Mouse (Mus musculus) intestine, postnatal 0 days (tissue): ENCODE measurements around the gene Ugt2b5. TPM values are rescaled to one million over a fixed set of nuclear protein-coding genes. Genes with fewer than 3 reads are reported as not detected.
"Not testable (repeated sequence)": the region's sequence is repeated elsewhere in the genome, so short reads cannot be mapped to it uniquely, and the experiment has no call there.

ENCODE experiments used
- ATAC-seq: fragments of 200-750 bp; cut with Nextera tagmentation; 2 replicates; pipeline ENCODE4 v1.8.0; 2017; ENCODE audit warnings: mild to moderate bottlenecking, moderate TSS enrichment, moderate library complexity
- H3K27ac ChIP-seq: fragments of 300-500 bp; sonication (generic); 2 replicates; pipeline ENCODE4 v1.5.1; 2014; ENCODE audit warnings: mild to moderate bottlenecking, low read depth, low read length, moderate library complexity
- H3K27me3 ChIP-seq: fragments of 300-500 bp; sonication (generic); replicated peaks from 2 replicates; pipeline ENCODE4 v1.6.1; 2014; ENCODE audit warnings: low read length, mixed read lengths; ENCODE audit not compliant: control insufficient read depth, insufficient read depth
- H3K36me3 ChIP-seq: fragments of 300-500 bp; sonication (generic); 2 replicates; pipeline ENCODE4 v1.6.1; 2014; ENCODE audit warnings: mild to moderate bottlenecking, moderate library complexity; ENCODE audit not compliant: control insufficient read depth, insufficient read depth
- H3K4me1 ChIP-seq: fragments of 300-500 bp; sonication (generic); replicated peaks from 2 replicates; pipeline ENCODE4 v1.6.1; 2014; ENCODE audit warnings: antibody characterized with exemption, low read length, mixed read lengths; ENCODE audit not compliant: control insufficient read depth, insufficient read depth
- H3K4me2 ChIP-seq: fragments of 300-500 bp; sonication (generic); replicated peaks from 2 replicates; pipeline ENCODE4 v1.6.1; 2014; ENCODE audit warnings: low read depth, mild to moderate bottlenecking, moderate library complexity
- H3K4me3 ChIP-seq: fragments of 300-500 bp; sonication (generic); 2 replicates; pipeline ENCODE4 v1.5.1; 2014; ENCODE audit warnings: low read depth, low read length
- H3K9ac ChIP-seq: fragments of 300-500 bp; sonication (generic); 2 replicates; pipeline ENCODE4 v1.6.1; 2014; ENCODE audit warnings: mild to moderate bottlenecking, low read depth, low read length
- H3K9me3 ChIP-seq: fragments of 300-500 bp; sonication (generic); 2 replicates; pipeline ENCODE4 v1.6.1; 2016; ENCODE audit warnings: mixed run types; ENCODE audit not compliant: control insufficient read depth
- CTCF ChIP-seq: sonication (generic); IDR thresholded peaks from 2 replicates; pipeline ENCODE4 v1.5.1; 2016; ENCODE audit warnings: low read depth, mild to moderate bottlenecking, control low read depth, antibody characterized with exemption, moderate library complexity
- WGBS: fragments of 180-500 bp; shearing (Covaris S2); extraction: QIAGEN DNeasy Blood & Tissue Kit; methylation state at CpG from one replicate; pipeline ENCODE4 v1.1.7; 2014; 5-methylcytosine and 5-hydroxymethylcytosine counted together
- polyA plus RNA-seq: library from polyadenylated mRNA; unstranded; fragments of >200 nt; fragmentation: Nextera tagmentation; extraction: Ambion mirVana; gene quantifications from 2 replicates; pipeline ENCODE4 v1.2.1, GENCODE M21; 2015

Ugt2b5 gene
- 107 and 117 TPM in 2 replicates for polyA plus RNA-seq

- 0 out of 2 replicates have a peak, but pooled peaks have one; percentile 36 for ATAC-seq
- H3K4me2 ChIP-seq, result peak within 1 kb of the TSS; percentile 53
- H3K4me1 ChIP-seq, H3K9me3 ChIP-seq, H3K9ac ChIP-seq, H3K36me3 ChIP-seq, H3K4me3 ChIP-seq, H3K27ac ChIP-seq, H3K27me3 ChIP-seq: not testable (repeated sequence)
- WGBS, result 53% methylated on average over 2 of the region's 2 CpGs
Measured at GRCm38 (mm10) chr5:87140196-87140595, at the start of gene Ugt2b5. Gene Ugt2b5, minus strand, starts transcription at chr5:87140318.

DNA sequence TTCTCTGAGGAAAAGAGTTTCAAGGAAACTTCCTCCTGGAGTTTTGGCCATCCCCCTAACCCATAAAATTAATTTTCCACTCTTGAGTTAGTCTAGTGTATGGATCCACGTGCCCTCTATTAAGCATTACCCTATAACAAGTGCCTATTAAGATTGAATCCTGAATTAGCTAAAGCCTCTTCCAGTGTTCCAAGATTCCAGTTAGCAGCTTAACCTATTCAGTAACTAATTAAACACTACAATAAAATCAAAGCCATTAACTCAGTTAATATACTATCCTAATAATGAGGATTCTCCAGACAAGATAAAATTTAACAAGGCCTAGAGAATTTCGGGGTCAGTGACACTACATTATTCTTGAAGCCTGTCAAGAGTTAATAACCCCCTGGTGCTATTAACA is 35.7 kb upstream of the Ugt2b5 start:
- not testable (repeated sequence) for H3K4me1 ChIP-seq, H3K9me3 ChIP-seq, H3K4me3 ChIP-seq, H3K4me2 ChIP-seq, H3K36me3 ChIP-seq, H3K27me3 ChIP-seq, ATAC-seq, H3K27ac ChIP-seq, H3K9ac ChIP-seq
- WGBS, result 57% methylated on average over 2 of the region's 2 CpGs

DNA sequence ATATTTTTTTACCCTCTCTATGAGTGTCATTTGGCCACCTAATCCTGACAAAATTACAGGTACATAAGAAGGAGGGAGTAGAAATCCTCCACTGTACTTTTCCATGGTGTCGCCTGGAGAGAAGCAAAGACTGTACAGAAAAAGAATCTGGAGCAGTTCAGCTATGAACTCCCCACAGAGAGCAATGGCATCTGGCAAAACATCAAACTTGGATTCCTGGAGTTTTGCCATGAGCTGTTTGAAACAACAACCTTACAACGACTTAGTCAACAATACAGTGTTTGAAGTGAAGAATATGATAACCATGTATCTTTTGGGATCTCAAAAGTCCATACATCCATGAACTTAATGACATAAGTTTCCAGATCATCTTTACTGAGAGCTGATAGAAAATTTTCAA is 34.6 kb upstream of the Ugt2b5 start:
- no peak for ATAC-seq
- TF ChIP-seq CTCF, result no peak
- H3K9ac ChIP-seq, result no peak overlapping the region
- H3K4me2 ChIP-seq, result no peak overlapping the region
- no peak overlapping the region for H3K27ac ChIP-seq
- H3K9me3 ChIP-seq, result no peaks in the 10 kb centered on the region
- 83% methylated on average over 2 of the region's 2 CpGs for WGBS
- H3K36me3 ChIP-seq, result no peaks in the 10 kb centered on the region
- H3K4me3 ChIP-seq, result no peak overlapping the region
- no peaks in the 10 kb centered on the region for H3K4me1 ChIP-seq
- no peaks in the 10 kb centered on the region for H3K27me3 ChIP-seq

DNA sequence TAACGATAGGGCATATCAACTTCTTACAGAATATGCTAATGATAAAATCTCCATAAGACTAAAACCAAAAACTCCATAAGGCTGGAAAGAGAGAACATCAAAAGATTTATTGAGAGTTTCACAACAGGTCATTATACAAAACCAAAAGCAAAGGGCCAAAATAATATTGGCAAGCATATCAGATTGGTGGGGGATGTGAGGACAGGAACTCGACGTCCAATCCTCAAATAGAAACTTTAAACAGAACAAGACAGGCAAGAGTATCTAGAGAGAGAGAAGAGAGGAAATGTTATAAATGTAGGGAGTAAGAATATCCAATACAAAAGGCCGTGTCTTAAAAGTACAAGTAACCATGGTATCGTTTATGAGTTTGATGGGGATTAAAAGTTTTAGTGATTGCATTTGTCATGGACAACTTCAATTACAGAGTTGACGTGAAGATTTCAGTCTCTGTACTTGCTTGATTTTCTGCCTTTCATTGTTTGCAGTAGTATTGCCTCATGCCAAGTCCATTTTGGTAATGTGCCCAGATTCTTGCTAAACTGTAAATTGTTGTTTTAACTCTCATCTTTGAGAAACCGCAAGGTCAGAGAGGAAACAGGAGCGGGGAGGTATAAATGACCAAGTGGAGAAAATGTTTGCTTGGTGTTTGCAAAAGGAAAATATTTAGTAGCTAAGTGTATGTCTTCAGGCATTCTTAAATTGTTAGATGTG is 7.8 kb upstream of the Ugt2b5 start:
- no peak overlapping the region for H3K4me2 ChIP-seq
- H3K9me3 ChIP-seq, result no peaks in the 10 kb centered on the region
- 71% methylated on average over 8 of the region's 8 CpGs for WGBS
- H3K9ac ChIP-seq, result no peak overlapping the region
- no peak overlapping the region for H3K4me3 ChIP-seq
- no peak for ATAC-seq
- no peaks in the 10 kb centered on the region for H3K36me3 ChIP-seq
- TF ChIP-seq CTCF, result no peak
- no peaks in the 10 kb centered on the region for H3K27me3 ChIP-seq
- no peaks in the 10 kb centered on the region for H3K4me1 ChIP-seq
- no peak overlapping the region for H3K27ac ChIP-seq

DNA sequence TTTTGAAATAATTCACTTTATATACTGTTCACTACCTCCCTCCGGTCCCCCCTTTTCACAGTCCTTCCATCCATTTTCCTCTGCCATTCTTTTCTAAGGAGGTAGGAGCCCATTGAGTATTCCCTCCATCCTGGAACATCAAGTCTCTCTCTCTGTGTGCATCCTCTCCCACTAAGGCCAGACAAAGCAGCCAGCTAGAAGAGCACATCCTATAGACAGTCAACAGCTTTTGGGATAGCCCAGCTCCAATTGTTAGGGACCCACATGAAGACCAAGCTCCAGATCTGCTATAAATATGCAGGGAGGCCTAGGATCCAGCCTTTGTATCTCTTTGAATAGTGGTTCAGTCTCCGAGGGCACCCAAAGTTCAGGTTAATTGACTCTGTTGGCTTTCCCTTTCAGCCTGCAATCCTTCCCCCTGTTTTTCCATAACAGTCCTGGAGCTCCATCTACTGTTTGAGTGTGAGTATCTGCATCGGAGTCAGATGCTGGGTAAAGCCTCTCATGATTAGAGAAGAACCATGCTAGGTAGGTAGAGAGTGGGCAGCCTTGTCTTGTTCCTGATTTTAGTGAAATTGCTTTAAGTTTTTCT is 2.8 kb upstream of the Ugt2b5 start:
- peak; percentile 92 for TF ChIP-seq CTCF
- no peak overlapping the region for H3K27ac ChIP-seq
- H3K36me3 ChIP-seq, result no peaks in the 10 kb centered on the region
- H3K9ac ChIP-seq, result no peak overlapping the region
- 35% methylated on average over 3 of the region's 3 CpGs for WGBS
- H3K4me2 ChIP-seq, result no peak overlapping the region
- ATAC-seq, result peak; percentile 61; the same call in 1 of the 2 replicates
- H3K27me3 ChIP-seq, result no peaks in the 10 kb centered on the region
- no peak overlapping the region for H3K4me3 ChIP-seq
- H3K9me3 ChIP-seq, result no peaks in the 10 kb centered on the region
- H3K4me1 ChIP-seq, result no peaks in the 10 kb centered on the region

DNA sequence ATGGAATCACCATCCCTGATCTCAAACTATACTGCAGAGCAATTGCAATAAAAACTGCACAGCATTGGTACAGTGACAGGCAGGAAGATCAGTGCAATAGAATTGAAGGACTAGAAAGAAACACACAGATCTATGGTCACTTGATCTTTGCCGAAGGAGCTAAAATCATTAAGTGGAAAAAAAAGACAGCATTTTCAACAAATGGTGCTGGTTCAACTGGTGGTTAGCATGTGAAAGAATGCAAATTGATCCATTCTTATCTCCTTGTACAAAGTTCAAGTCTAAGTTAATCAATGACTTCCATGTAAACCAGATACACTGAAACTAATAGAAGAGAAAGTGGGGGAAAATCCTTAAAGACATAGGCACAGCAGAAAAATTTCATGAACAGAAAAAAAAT is 36.4 kb downstream of the Ugt2b5 start:
- not testable (repeated sequence) for H3K27me3 ChIP-seq, H3K4me3 ChIP-seq, H3K27ac ChIP-seq, H3K9ac ChIP-seq, H3K4me1 ChIP-seq, H3K4me2 ChIP-seq, H3K9me3 ChIP-seq, H3K36me3 ChIP-seq
- peak; percentile 90 for ATAC-seq
- 38% methylated on average over 1 of the region's 1 CpGs for WGBS
